Mouse (Mus musculus): Measurements from ENCODE around the gene Ythdc1. TPM values are rescaled to one million over a fixed set of nuclear protein-coding genes. Genes with fewer than 3 reads are reported as not detected.
"Not testable (repeated sequence)": the region's sequence is repeated elsewhere in the genome, so short reads cannot be mapped to it uniquely, and the experiment has no call there.

Gene Ythdc1
- total and polyA plus RNA-seq, 3 experiments = 24.6 to 141 (median 134) TPM

GRCm38 (mm10) chr5:86838110-86838509, 34.1 kb downstream of the Ythdc1 start:
- Histone ChIP-seq H3K36me3 (replicated peaks) (peaks cover 23% of the 10 kb centered on the region), H3K9me3 (replicated peaks) (peaks cover 3% of the 10 kb centered on the region; the same call in 1 of the 2 replicates), H3K4me1 (ENCODE audit: insufficient read depth, low read depth, low read length) (no peaks in the 10 kb centered on the region), H3K4me3 (ENCODE audit: low read depth, low read length) (no peak overlapping the region), H3K27me3 (ENCODE audit: insufficient read depth, low read length) (no peaks in the 10 kb centered on the region)
- ATAC-seq (ENCODE audit: extremely low read depth, insufficient number of reproducible peaks, low FRiP score, poor library complexity, severe bottlenecking) (no peak), DNase-seq (ENCODE audit: low spot score) (no peak)
- TF ChIP-seq POLR2AphosphoS5 (IDR thresholded peaks at IDR 0.05; ENCODE audit: insufficient replicate concordance, low read depth, low read length) = no peak
- TF ChIP-seq GATA1 (IDR thresholded peaks at IDR 0.05; ENCODE audit: borderline replicate concordance, low read length) = no peak
- no peak for TF ChIP-seq CTCF (IDR thresholded peaks at IDR 0.05; ENCODE audit: low read depth, low read length)
- no peak for TF ChIP-seq GATA2 (IDR thresholded peaks at IDR 0.05; ENCODE audit: borderline replicate concordance, low read depth, low read length)
- no peak for TF ChIP-seq TAL1 (conservative IDR thresholded peaks at IDR 0.05; ENCODE audit: low read depth, low read length)

DNA sequence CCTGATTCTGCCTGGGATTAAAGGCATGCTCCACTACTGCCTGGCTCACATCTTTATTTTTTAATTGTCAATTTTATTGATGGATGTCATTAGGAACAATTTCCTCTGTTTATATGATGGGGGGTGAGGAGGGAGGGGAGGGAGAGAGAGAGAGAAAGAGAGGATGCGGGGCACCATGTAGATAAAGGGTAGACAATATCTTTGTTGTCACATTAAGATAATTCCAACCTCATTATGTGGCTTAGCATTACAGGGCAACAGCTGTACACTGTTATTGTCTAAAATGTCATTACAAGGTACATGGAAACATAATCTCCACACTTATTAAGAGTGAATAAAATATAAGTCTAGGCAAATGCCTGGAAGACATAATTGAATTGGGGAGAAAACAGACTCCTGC, 35.5 kb downstream of the Ythdc1 start:
- H3K27me3 ChIP-seq (ENCODE audit: insufficient read depth, low read length) = no peaks in the 10 kb centered on the region
- TF ChIP-seq GATA2 (IDR thresholded peaks at IDR 0.05; ENCODE audit: borderline replicate concordance, low read depth, low read length) = no peak
- no peak for TF ChIP-seq POLR2AphosphoS5 (IDR thresholded peaks at IDR 0.05; ENCODE audit: insufficient replicate concordance, low read depth, low read length)
- TF ChIP-seq CTCF (IDR thresholded peaks at IDR 0.05; ENCODE audit: low read depth, low read length) = no peak
- TF ChIP-seq GATA1 (IDR thresholded peaks at IDR 0.05; ENCODE audit: borderline replicate concordance, low read length) = no peak
- TF ChIP-seq TAL1 (conservative IDR thresholded peaks at IDR 0.05; ENCODE audit: low read depth, low read length) = no peak
- peaks cover 3% of the 10 kb centered on the region; the same call in 1 of the 2 replicates for H3K9me3 ChIP-seq (replicated peaks)
- H3K36me3 ChIP-seq (replicated peaks) = peaks cover 15% of the 10 kb centered on the region
- no peak for ATAC-seq (ENCODE audit: extremely low read depth, insufficient number of reproducible peaks, low FRiP score, poor library complexity, severe bottlenecking)
- no peak for DNase-seq (ENCODE audit: low spot score)
- H3K4me3 ChIP-seq (ENCODE audit: low read depth, low read length) = no peak overlapping the region
- no peaks in the 10 kb centered on the region for H3K4me1 ChIP-seq (ENCODE audit: insufficient read depth, low read depth, low read length)

DNA sequence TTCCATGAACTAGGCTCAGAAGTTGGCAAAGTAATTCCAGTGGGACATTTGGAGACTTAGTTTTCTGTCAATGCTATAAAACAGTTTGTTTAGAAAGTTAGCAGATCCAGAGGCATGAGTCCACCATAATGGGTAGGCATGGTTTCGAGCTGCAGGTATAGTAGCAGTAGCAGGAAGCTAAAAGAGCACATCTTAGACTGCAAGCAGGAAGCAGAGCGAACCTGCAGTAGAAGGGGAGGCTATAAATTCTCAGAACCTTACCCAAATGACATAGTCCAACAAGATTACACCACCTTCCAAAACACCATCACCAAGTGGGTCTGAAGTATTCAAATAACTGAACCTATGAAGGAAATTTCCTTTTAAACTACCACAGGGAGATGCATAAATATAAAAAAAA, 36.2 kb downstream of the Ythdc1 start:
- peaks cover 11% of the 10 kb centered on the region for H3K36me3 ChIP-seq (replicated peaks)
- no peak for TF ChIP-seq GATA2 (IDR thresholded peaks at IDR 0.05; ENCODE audit: borderline replicate concordance, low read depth, low read length)
- TF ChIP-seq GATA1 (IDR thresholded peaks at IDR 0.05; ENCODE audit: borderline replicate concordance, low read length) = no peak
- no peak for TF ChIP-seq CTCF (IDR thresholded peaks at IDR 0.05; ENCODE audit: low read depth, low read length)
- TF ChIP-seq TAL1 (conservative IDR thresholded peaks at IDR 0.05; ENCODE audit: low read depth, low read length) = no peak
- TF ChIP-seq POLR2AphosphoS5 (IDR thresholded peaks at IDR 0.05; ENCODE audit: insufficient replicate concordance, low read depth, low read length) = no peak
- no peak for DNase-seq (ENCODE audit: low spot score)
- no peaks in the 10 kb centered on the region for H3K4me1 ChIP-seq (ENCODE audit: insufficient read depth, low read depth, low read length)
- H3K4me3 ChIP-seq (ENCODE audit: low read depth, low read length) = no peak overlapping the region
- ATAC-seq (ENCODE audit: extremely low read depth, insufficient number of reproducible peaks, low FRiP score, poor library complexity, severe bottlenecking) = no peak
- H3K27me3 ChIP-seq (ENCODE audit: insufficient read depth, low read length) = no peaks in the 10 kb centered on the region
- peaks cover 3% of the 10 kb centered on the region; the same call in 1 of the 2 replicates for H3K9me3 ChIP-seq (replicated peaks)

GRCm38 (mm10) chr5:86841261-86841660, 37.2 kb downstream of the Ythdc1 start:
- not testable (repeated sequence) for H3K9me3 ChIP-seq (replicated peaks); DNase-seq (ENCODE audit: low spot score); ATAC-seq (ENCODE audit: extremely low read depth, insufficient number of reproducible peaks, low FRiP score, poor library complexity, severe bottlenecking)

DNA sequence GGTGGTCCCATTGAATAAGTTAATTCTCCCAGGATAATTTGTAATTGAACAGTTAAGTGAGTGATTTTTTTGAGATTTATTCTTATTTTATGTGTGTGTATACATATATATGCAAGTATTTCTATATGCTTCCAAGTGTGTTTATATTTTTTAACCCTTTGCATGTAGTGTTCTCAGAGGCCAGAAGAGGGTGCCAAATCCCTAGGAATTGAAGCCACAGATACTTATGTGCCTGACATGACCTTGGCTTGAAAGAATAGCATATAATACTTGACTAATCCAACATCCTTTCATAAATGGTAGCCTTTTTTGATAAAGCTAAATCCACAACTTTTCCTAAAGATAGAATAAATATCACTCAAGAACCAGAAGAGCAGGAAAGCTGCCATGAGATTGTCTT, 46.1 kb downstream of the Ythdc1 start:
- no peak for ATAC-seq (ENCODE audit: extremely low read depth, insufficient number of reproducible peaks, low FRiP score, poor library complexity, severe bottlenecking)
- Histone ChIP-seq H3K9me3 (replicated peaks) (no peaks in the 10 kb centered on the region), H3K4me3 (ENCODE audit: low read depth, low read length) (no peak overlapping the region), H3K4me1 (ENCODE audit: insufficient read depth, low read depth, low read length) (no peaks in the 10 kb centered on the region), H3K36me3 (replicated peaks) (no peaks in the 10 kb centered on the region), H3K27me3 (ENCODE audit: insufficient read depth, low read length) (no peaks in the 10 kb centered on the region)
- TF ChIP-seq CTCF (IDR thresholded peaks at IDR 0.05; ENCODE audit: low read depth, low read length) (no peak), GATA1 (IDR thresholded peaks at IDR 0.05; ENCODE audit: borderline replicate concordance, low read length) (no peak), TAL1 (conservative IDR thresholded peaks at IDR 0.05; ENCODE audit: low read depth, low read length) (no peak), GATA2 (IDR thresholded peaks at IDR 0.05; ENCODE audit: borderline replicate concordance, low read depth, low read length) (no peak), POLR2AphosphoS5 (IDR thresholded peaks at IDR 0.05; ENCODE audit: insufficient replicate concordance, low read depth, low read length) (no peak)
- no peak for DNase-seq (ENCODE audit: low spot score)

More at GRCm38 (mm10) chr5:86841261-86841660, 37.2 kb downstream of the Ythdc1 start:
- not testable (repeated sequence) for H3K4me3 ChIP-seq (ENCODE audit: low read depth, low read length); H3K4me1 ChIP-seq (ENCODE audit: insufficient read depth, low read depth, low read length); H3K36me3 ChIP-seq (replicated peaks); H3K27me3 ChIP-seq (ENCODE audit: insufficient read depth, low read length)

- H3K27me3 ChIP-seq (ENCODE audit: insufficient read depth, low read length) = no peaks in the 10 kb centered on the region
- H3K4me3 ChIP-seq (ENCODE audit: low read depth, low read length) = no peak overlapping the region
- DNase-seq (ENCODE audit: low spot score) (no peak), ATAC-seq (ENCODE audit: extremely low read depth, insufficient number of reproducible peaks, low FRiP score, poor library complexity, severe bottlenecking) (no peak)
- TF ChIP-seq GATA2 (IDR thresholded peaks at IDR 0.05; ENCODE audit: borderline replicate concordance, low read depth, low read length) (no peak), POLR2AphosphoS5 (IDR thresholded peaks at IDR 0.05; ENCODE audit: insufficient replicate concordance, low read depth, low read length) (no peak), TAL1 (conservative IDR thresholded peaks at IDR 0.05; ENCODE audit: low read depth, low read length) (no peak), CTCF (IDR thresholded peaks at IDR 0.05; ENCODE audit: low read depth, low read length) (no peak), GATA1 (IDR thresholded peaks at IDR 0.05; ENCODE audit: borderline replicate concordance, low read length) (no peak)
- no peaks in the 10 kb centered on the region for H3K36me3 ChIP-seq (replicated peaks)
- H3K9me3 ChIP-seq (replicated peaks) = no peaks in the 10 kb centered on the region
- no peaks in the 10 kb centered on the region for H3K4me1 ChIP-seq (ENCODE audit: insufficient read depth, low read depth, low read length)
Measured at GRCm38 (mm10) chr5:86851658-86852057, 47.6 kb downstream of the Ythdc1 start.

DNA sequence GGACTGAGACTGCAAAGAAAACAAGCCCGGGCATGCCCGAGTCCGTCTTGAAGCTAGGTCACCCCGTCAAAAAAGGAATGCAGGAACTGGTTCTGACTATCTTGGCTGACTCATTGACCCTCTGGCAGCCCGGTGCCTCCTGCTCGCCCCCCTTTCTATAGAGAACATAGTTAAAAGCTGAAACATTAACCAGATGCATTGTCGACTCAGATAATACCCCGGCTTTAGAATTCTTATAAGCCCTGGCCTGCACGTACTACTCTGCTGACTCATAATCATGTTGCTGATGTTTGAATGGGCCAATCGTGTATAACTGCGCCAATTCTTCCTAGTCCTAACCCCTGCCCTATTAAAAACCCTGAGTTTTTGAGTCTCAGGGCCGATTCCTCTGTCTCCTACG, 52.5 kb downstream of the Ythdc1 start:
- H3K27me3 ChIP-seq (ENCODE audit: insufficient read depth, low read length); H3K4me3 ChIP-seq (ENCODE audit: low read depth, low read length); DNase-seq (ENCODE audit: low spot score); ATAC-seq (ENCODE audit: extremely low read depth, insufficient number of reproducible peaks, low FRiP score, poor library complexity, severe bottlenecking); H3K9me3 ChIP-seq (replicated peaks); H3K4me1 ChIP-seq (ENCODE audit: insufficient read depth, low read depth, low read length); H3K36me3 ChIP-seq (replicated peaks): not testable (repeated sequence)
